Mouse (Mus musculus) neural tube, embryonic 14.5 days (tissue): Measurements from ENCODE around the gene Chaf1b. TPM values are rescaled to one million over a fixed set of nuclear protein-coding genes. Genes with fewer than 3 reads are reported as not detected.

Experiments used
- ATAC-seq: fragments of 200-750 bp; cut with Nextera tagmentation; 2 replicates; pipeline ENCODE4 v1.8.0; 2017; ENCODE audit warnings: low read depth, mild to moderate bottlenecking, moderate TSS enrichment, moderate library complexity
- H3K27ac ChIP-seq: fragments of 300-500 bp; sonication (generic); 2 replicates; pipeline ENCODE4 v1.5.1; 2014; ENCODE audit warnings: low read depth, mild to moderate bottlenecking, control low read depth, low read length, moderate library complexity, mixed read lengths
- H3K27me3 ChIP-seq: fragments of 300-500 bp; sonication (generic); 2 replicates; pipeline ENCODE4 v1.6.1; 2014; ENCODE audit warnings: low read length; ENCODE audit not compliant: control insufficient read depth, insufficient read depth
- H3K36me3 ChIP-seq: fragments of 300-500 bp; sonication (generic); 2 replicates; pipeline ENCODE4 v1.6.1; 2014; ENCODE audit warnings: low read length, mixed read lengths; ENCODE audit not compliant: control insufficient read depth, insufficient read depth
- H3K4me1 ChIP-seq: fragments of 300-500 bp; sonication (generic); 2 replicates; pipeline ENCODE4 v1.6.1; 2014; ENCODE audit warnings: low read length; ENCODE audit not compliant: control insufficient read depth, insufficient read depth
- H3K4me2 ChIP-seq: fragments of 300-500 bp; sonication (generic); 2 replicates; pipeline ENCODE4 v1.6.1; 2014; ENCODE audit warnings: mild to moderate bottlenecking, low read depth, low read length, control low read depth
- H3K4me3 ChIP-seq: fragments of 300-500 bp; sonication (generic); 2 replicates; pipeline ENCODE4 v1.5.1; 2014; ENCODE audit warnings: low read depth, low read length, control low read depth, mixed read lengths
- H3K9ac ChIP-seq: fragments of 300-500 bp; sonication (generic); replicated peaks from 2 replicates; pipeline ENCODE4 v1.6.1; 2014; ENCODE audit warnings: low read depth, mild to moderate bottlenecking, control low read depth, low read length, mixed read lengths
- H3K9me3 ChIP-seq: fragments of 300-500 bp; sonication (generic); 2 replicates; pipeline ENCODE4 v1.6.1; 2016; ENCODE audit warnings: low read length; ENCODE audit not compliant: control insufficient read depth
- WGBS: fragments of 180-500 bp; shearing (Covaris S2); extraction: QIAGEN DNeasy Blood & Tissue Kit; methylation state at CpG from one replicate; pipeline ENCODE4 v1.1.7; 2014; 5-methylcytosine and 5-hydroxymethylcytosine counted together
- polyA plus RNA-seq: library from polyadenylated mRNA; unstranded; fragments of >200 nt; fragmentation: Nextera tagmentation; extraction: Ambion mirVana; gene quantifications from 2 replicates; pipeline ENCODE4 v1.2.1, GENCODE M21; 2014

Chaf1b gene
- polyA plus RNA-seq, 1 experiment from 2014 or later, result 16.5 TPM

DNA sequence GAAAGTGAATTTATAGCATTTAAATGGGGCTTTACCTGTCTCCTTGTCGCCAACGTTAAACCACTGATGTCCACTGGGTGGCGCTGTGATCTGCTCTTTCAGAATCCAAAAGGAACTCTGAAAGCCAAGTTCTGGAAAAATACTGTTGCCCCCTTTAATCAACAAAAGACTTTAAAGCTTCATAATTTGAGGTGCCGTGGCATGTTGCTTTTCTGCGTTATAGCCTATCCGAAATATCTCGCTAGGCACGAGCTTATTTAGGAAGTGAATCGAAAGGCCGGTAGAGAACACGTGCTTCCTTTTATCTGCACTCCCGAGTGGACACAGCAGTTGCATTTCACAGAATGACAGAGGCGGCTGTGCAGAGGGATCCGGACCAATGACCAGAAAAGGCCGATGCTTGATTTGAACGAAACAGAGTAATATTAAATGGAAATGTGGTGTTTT is 54.7 kb downstream of the Chaf1b start:
- no peak overlapping the region for H3K4me3 ChIP-seq
- H3K4me1 ChIP-seq, result no peaks in the 10 kb centered on the region
- H3K36me3 ChIP-seq, result no peaks in the 10 kb centered on the region
- H3K27me3 ChIP-seq, result peaks cover 3% of the 10 kb centered on the region; the same call in 1 of the 2 replicates
- H3K4me2 ChIP-seq, result peak overlapping the region; percentile 31; the same call in 1 of the 2 replicates
- WGBS, result 15% methylated on average over 16 of the region's 16 CpGs
- no peaks in the 10 kb centered on the region for H3K9me3 ChIP-seq
- no peak for ATAC-seq
- H3K9ac ChIP-seq, result no peak overlapping the region
- H3K27ac ChIP-seq, result no peak overlapping the region

DNA sequence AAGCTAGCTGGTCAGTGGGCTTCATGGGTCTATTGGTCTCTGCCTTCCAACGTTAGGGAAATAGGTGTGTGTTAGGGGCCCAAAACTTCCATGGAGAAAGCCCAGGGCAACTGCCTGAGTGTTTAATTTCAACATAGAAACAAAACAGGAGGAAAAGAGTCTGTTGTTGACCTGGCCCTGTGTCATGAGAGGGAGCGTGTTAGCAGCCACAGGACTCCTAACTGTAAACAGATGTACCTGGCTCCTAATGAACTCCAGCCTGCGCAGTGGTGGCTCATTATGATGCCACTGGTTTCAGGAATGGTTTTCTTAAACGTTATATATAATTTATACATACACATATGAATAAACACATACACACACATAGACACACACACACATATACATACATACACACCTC is 56.3 kb downstream of the Chaf1b start:
- Histone ChIP-seq H3K4me3 (no peak overlapping the region), H3K9ac (no peak overlapping the region), H3K4me1 (no peaks in the 10 kb centered on the region), H3K36me3 (no peaks in the 10 kb centered on the region), H3K27me3 (no peaks in the 10 kb centered on the region; the same call in 1 of the 2 replicates), H3K9me3 (no peaks in the 10 kb centered on the region), H3K27ac (no peak overlapping the region), H3K4me2 (no peak overlapping the region)
- ATAC-seq, result no peak
- 86% methylated on average over 4 of the region's 4 CpGs for WGBS

DNA sequence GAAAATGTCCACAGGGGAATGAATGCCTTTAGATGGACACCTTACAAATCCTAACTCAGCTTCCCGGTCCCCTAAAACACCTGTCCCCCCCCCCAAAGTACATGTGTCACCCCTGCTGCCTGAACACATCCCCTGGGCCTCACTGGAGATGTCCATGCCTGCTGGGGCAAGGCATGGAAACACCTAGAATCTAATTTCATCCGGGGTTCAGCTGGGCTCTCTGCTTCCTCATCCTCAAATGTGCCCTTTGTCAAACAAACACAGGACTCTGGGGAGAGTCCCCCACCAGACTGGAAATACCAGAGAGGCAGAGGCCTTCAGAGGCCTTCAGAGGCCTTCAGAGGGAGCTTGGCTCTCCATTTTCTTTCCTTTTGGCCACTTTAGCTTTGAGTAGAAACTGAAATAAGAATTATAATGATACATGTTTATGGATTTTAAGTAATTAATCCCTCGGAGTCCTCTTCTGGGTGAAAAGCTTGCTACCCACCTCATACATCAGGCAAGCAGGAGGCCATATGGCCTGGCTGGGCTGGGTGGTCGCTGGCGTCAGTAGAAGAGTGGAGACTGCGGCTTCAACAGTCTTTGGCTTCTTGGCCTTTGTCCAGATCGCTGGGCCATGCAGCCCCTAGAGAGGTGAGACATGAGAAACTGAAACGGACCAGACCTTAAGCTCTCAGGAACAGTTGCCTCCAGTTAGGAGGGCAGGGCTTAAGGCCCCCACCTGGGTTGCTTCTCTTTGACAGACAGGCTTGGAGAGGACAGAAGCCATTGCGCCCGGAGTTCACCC is 58.3 kb downstream of the Chaf1b start:
- Histone ChIP-seq H3K27ac (no peak overlapping the region), H3K4me1 (no peaks in the 10 kb centered on the region), H3K27me3 (no peaks in the 10 kb centered on the region), H3K36me3 (no peaks in the 10 kb centered on the region), H3K4me3 (no peak overlapping the region), H3K9me3 (no peaks in the 10 kb centered on the region), H3K9ac (no peak overlapping the region), H3K4me2 (no peak overlapping the region)
- WGBS, result 72% methylated on average over 10 of the region's 10 CpGs
- ATAC-seq, result no peak

DNA sequence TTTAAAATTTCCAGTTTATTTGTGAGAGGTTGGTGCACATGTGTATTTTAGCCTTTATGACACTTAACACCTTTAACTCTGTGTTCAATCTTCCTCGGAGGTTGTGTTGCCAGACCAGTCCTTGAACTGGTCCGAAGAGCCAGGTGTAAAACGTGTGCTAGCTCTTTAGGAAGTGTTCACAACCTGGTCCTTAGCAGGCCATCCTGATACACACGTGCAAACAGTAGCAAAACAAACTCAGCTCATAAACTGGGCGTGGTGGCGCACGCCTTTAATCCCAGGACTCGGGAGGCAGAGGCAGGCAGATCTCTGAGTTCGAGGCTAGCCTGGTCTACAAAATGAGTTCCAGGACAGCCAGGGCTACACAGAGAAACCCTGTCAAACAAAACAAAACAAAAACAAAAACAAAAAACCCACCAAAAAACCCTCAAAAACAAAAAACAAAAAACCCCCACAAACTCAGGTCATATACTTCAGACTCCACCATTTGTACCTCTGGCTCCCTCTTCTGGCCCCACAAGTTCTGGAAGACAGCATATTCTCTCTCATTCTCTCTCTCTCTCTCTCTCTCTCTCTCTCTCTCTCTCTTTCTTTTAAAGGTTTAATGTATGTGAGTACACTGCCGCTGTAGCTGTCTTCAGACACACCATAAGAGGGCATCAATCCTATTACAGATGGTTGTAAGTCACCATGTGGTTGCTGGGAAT is 59.2 kb downstream of the Chaf1b start:
- Histone ChIP-seq H3K4me2 (no peak overlapping the region), H3K27me3 (no peaks in the 10 kb centered on the region), H3K36me3 (no peaks in the 10 kb centered on the region), H3K4me3 (no peak overlapping the region), H3K9me3 (no peaks in the 10 kb centered on the region), H3K4me1 (no peaks in the 10 kb centered on the region), H3K9ac (no peak overlapping the region), H3K27ac (no peak overlapping the region)
- ATAC-seq, result no peak
- WGBS, result 94% methylated on average over 10 of the region's 10 CpGs

DNA sequence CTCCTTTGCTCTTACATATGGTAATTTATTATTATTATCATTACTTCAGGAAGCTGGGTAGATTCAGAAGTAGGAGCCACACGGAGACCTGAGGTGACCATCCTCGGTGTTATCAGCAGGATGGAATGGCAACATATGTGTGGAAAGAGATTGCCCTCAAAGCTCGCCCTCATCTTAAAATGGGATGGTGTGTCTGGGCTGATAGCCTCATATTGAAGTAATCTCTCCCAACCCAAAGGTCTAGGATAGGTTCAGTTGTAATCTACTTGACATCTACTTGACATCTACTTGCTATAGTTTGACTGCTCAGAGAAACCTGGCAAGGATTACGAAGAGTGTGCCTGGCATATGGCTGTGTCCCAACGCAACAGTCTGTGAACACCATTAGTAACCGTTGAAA is 60.6 kb downstream of the Chaf1b start:
- WGBS, result 76% methylated on average over 6 of the region's 6 CpGs
- no peak for ATAC-seq
- H3K27me3 ChIP-seq, result no peaks in the 10 kb centered on the region
- no peak overlapping the region for H3K4me2 ChIP-seq
- no peaks in the 10 kb centered on the region for H3K36me3 ChIP-seq
- H3K4me1 ChIP-seq, result no peaks in the 10 kb centered on the region
- no peak overlapping the region for H3K4me3 ChIP-seq
- no peaks in the 10 kb centered on the region for H3K9me3 ChIP-seq
- H3K27ac ChIP-seq, result no peak overlapping the region
- H3K9ac ChIP-seq, result no peak overlapping the region

DNA sequence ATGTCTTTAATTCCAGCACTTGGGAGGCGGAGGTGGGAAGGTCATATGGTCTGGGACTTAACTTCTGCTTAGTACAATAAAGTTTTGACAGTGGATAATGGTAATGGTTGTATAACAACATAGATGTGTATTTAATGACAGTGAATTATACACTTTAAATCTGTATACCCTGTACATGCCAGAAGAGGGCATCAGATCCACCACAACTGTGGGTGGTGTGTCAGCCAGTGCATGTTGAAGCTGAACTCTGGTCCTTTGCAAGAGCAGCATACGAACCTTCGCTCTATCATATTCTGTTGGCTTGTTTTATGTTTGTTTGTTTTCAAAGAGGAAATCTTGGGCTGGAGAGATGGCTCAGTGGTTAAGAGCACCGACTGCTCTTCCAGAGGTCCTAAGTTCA is 63.7 kb downstream of the Chaf1b start:
- H3K4me2 ChIP-seq, result no peak overlapping the region
- no peaks in the 10 kb centered on the region for H3K36me3 ChIP-seq
- H3K27me3 ChIP-seq, result no peaks in the 10 kb centered on the region
- no peak overlapping the region for H3K9ac ChIP-seq
- WGBS, result 89% methylated on average over 4 of the region's 4 CpGs
- H3K27ac ChIP-seq, result no peak overlapping the region
- H3K4me3 ChIP-seq, result no peak overlapping the region
- H3K9me3 ChIP-seq, result no peaks in the 10 kb centered on the region
- no peak for ATAC-seq
- no peaks in the 10 kb centered on the region for H3K4me1 ChIP-seq

Other genes starting within 250 kb of the Chaf1b start
- gene Cbr3, start 200.7 kb upstream of the Chaf1b start, polyA plus RNA-seq, result 0.82 and 0.99 TPM in 2 replicates
- gene Dop1b, start 172.0 kb upstream of the Chaf1b start, polyA plus RNA-seq, result 43.7 and 44.9 TPM in 2 replicates
- 37.0 and 39.9 TPM in 2 replicates for gene Morc3, start 51.8 kb upstream of the Chaf1b start, polyA plus RNA-seq
- not detected in 2 replicates for gene Cldn14, start 124.9 kb downstream of the Chaf1b start, polyA plus RNA-seq
- 0.08 TPM in 1 of 2 replicates, not detected in the other for gene Sim2, start 201.0 kb downstream of the Chaf1b start, polyA plus RNA-seq